Mouse (Mus musculus) forebrain, embryonic 10.5 days (tissue): ENCODE results near the gene Rbm12. TPM values are rescaled to one million over a fixed set of nuclear protein-coding genes. Genes with fewer than 3 reads are reported as not detected.

ENCODE experiments used
- DNase-seq: peaks from one replicate; pipeline ENCODE4 v3.0.0-alpha.2; 2017; ENCODE audit warnings: low spot score; ENCODE audit errors: extremely low spot score
- H3K27ac ChIP-seq: fragments of 300-500 bp; sonication (generic); 2 replicates; pipeline ENCODE4 v1.5.1; 2016; ENCODE audit warnings: mild to moderate bottlenecking
- H3K27me3 ChIP-seq: fragments of 300-500 bp; sonication (generic); 2 replicates; pipeline ENCODE4 v1.6.1; 2016; ENCODE audit warnings: mild to moderate bottlenecking; ENCODE audit not compliant: poor library complexity, severe bottlenecking
- H3K36me3 ChIP-seq: fragments of 300-500 bp; sonication (generic); replicated peaks from 2 replicates; pipeline ENCODE4 v1.6.1; 2016; ENCODE audit warnings: mild to moderate bottlenecking, moderate library complexity
- H3K4me1 ChIP-seq: fragments of 300-500 bp; sonication (generic); 2 replicates; pipeline ENCODE4 v1.6.1; 2016
- H3K4me3 ChIP-seq: fragments of 300-500 bp; sonication (generic); 2 replicates; pipeline ENCODE4 v1.5.1; 2016; ENCODE audit warnings: mild to moderate bottlenecking, moderate library complexity
- H3K9me3 ChIP-seq: fragments of 300-500 bp; sonication (generic); 2 replicates; pipeline ENCODE4 v1.6.1; 2016; ENCODE audit warnings: mild to moderate bottlenecking, moderate library complexity
- WGBS: fragments of 180-500 bp; shearing (Covaris S2); methylation state at CpG from one replicate; pipeline ENCODE4 v1.1.7; 2016; 5-methylcytosine and 5-hydroxymethylcytosine counted together
- polyA plus RNA-seq: library from polyadenylated mRNA; unstranded; fragments of >200 nt; fragmentation: Nextera tagmentation; extraction: Ambion mirVana; gene quantifications from 2 replicates; pipeline ENCODE4 v1.2.1, GENCODE M21; 2016

Gene Rbm12
- polyA plus RNA-seq: 47.5 and 50.4 TPM in 2 replicates

- under 1% methylated on average over 74 of the region's 74 CpGs for WGBS
- peak within 1 kb of the TSS; percentile 99 for H3K27ac ChIP-seq
- peaks cover 34% of the 10 kb centered on the region for H3K36me3 ChIP-seq
- H3K4me1 ChIP-seq: peaks cover 16% of the 10 kb centered on the region
- H3K27me3 ChIP-seq: no peaks in the 10 kb centered on the region
- peak; percentile 96 for DNase-seq
- peak within 1 kb of the TSS; percentile 98 for H3K4me3 ChIP-seq
- H3K9me3 ChIP-seq: no peaks in the 10 kb centered on the region
Observed at GRCm38 (mm10) chr2:156111358-156112079, at the start of gene Rbm12, which contains the start of gene Cpne1. Rbm12 (minus strand) TSS chr2:156111978. Cpne1 (minus strand) TSS chr2:156111965.

DNA sequence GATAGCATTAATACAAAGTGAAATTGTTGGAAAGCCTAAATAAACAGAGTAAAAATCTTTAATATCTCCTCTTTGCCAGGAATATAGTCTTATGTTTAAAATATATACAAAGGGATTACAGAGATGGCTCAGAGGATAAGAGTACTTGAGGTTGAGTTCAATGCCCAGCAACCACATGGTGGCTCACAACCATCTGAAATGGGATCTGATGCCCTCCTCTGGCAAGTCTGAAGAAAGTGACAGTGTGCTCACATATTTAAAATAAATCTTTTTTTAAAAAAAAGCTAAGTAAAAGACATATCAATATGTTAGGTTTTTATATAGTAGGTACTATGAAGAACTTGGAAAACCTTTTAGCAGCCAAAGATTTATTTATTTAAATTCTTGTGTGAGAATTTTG is 39.8 kb upstream of the Rbm12 start:
- no peak overlapping the region for H3K27ac ChIP-seq
- H3K27me3 ChIP-seq: no peaks in the 10 kb centered on the region
- no peak overlapping the region for H3K4me3 ChIP-seq
- no peaks in the 10 kb centered on the region for H3K4me1 ChIP-seq
- H3K36me3 ChIP-seq: peaks cover 100% of the 10 kb centered on the region
- no peaks in the 10 kb centered on the region for H3K9me3 ChIP-seq
- no peak for DNase-seq

DNA sequence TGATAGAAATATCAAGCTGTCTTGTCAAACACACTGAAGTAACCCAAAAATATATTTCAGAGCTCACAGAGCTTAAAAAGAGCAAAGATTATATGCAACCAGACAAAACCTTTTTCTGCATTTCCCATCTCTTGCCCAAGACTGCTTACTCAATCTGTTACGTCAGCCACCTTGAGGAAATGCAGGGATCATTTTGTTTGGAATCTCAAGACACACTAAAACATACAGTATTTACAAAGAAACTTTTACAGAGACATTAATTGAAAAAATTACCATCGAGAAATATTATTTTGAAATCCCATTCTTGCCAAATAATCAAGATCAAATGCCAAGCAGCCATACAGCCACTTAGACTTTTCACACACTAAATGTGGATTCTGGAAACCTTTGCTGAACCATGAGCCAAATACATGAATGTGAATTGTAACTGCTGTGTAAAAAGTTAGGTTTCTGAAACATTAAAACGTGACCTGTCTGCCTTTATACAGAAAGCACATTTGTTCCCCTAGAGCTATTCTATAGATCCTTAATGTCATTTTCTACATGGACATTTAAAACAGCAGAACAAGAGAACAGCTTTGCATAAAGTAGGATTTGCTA is 35.6 kb upstream of the Rbm12 start:
- H3K36me3 ChIP-seq: peaks cover 66% of the 10 kb centered on the region

DNA sequence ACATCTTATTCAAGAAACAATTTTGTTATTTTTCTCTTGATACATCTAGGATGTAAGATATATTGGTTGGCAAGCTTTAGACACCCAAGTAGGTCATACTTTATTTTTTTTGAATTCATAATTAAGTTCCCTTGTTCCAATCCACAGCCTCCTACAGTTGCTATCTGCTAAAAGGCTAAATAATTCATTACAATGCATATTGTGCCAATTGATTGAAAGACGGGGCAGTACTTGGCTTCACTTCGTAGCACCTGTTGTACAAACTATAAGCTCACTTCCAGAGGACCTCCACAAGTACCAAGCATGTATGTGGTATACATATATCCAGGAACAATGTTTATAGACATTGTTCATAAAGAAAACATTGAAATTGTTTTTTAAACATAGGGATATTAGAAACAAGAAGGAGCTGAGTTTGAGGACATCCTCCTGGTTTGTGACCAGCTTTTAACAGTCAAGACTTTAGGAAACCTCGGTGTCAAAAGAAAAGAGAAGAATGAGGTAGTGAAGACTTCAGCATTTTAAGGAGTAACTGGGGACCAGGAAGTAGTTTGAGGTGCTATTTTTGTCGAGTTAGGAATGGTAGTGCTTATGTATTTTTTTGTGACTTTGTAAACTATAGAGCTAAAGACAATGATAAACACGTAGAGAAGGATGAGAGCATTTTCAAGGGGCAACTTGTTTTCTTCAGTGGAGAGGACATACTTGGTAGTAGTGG is 34.7 kb upstream of the Rbm12 start:
- H3K4me1 ChIP-seq: peaks cover 27% of the 10 kb centered on the region
- no peaks in the 10 kb centered on the region for H3K9me3 ChIP-seq
- WGBS: 80% methylated on average over 5 of the region's 5 CpGs
- no peak for DNase-seq
- no peak overlapping the region for H3K4me3 ChIP-seq
- peaks cover 64% of the 10 kb centered on the region for H3K36me3 ChIP-seq
- no peak overlapping the region for H3K27ac ChIP-seq
- no peaks in the 10 kb centered on the region for H3K27me3 ChIP-seq

More for the DNA sequence above, 35.6 kb upstream of the Rbm12 start:
- Histone ChIP-seq H3K27ac (no peak overlapping the region), H3K4me1 (peaks cover 27% of the 10 kb centered on the region), H3K9me3 (no peaks in the 10 kb centered on the region), H3K4me3 (no peak overlapping the region), H3K27me3 (no peaks in the 10 kb centered on the region)
- DNase-seq: no peak
- WGBS: 93% methylated on average over 3 of the region's 3 CpGs

GRCm38 (mm10) chr2:156145486-156146130 is 33.8 kb upstream of the Rbm12 start:
- H3K9me3 ChIP-seq: no peaks in the 10 kb centered on the region
- peaks cover 59% of the 10 kb centered on the region for H3K36me3 ChIP-seq
- WGBS: 73% methylated on average over 11 of the region's 11 CpGs

GRCm38 (mm10) chr2:156143953-156144724 is 32.4 kb upstream of the Rbm12 start, which contains the start of the genes Romo1 and Nfs1:
Romo1 (plus strand) TSS chr2:156144039.
Nfs1 (minus strand) TSS chr2:156144186.
- DNase-seq: peak; percentile 98
- H3K4me3 ChIP-seq: peak within 1 kb of the TSS; percentile 84
- no peaks in the 10 kb centered on the region for H3K27me3 ChIP-seq
- under 1% methylated on average over 70 of the region's 70 CpGs for WGBS
- H3K36me3 ChIP-seq: peaks cover 51% of the 10 kb centered on the region
- peak within 1 kb of the TSS; percentile 94 for H3K27ac ChIP-seq
- no peaks in the 10 kb centered on the region for H3K9me3 ChIP-seq
- peaks cover 27% of the 10 kb centered on the region for H3K4me1 ChIP-seq

More at GRCm38 (mm10) chr2:156145486-156146130, 33.8 kb upstream of the Rbm12 start:
- Histone ChIP-seq H3K4me1 (peaks cover 27% of the 10 kb centered on the region), H3K27ac (no peak overlapping the region), H3K4me3 (peak overlapping the region; percentile 84), H3K27me3 (no peaks in the 10 kb centered on the region)
- no peak for DNase-seq

GRCm38 (mm10) chr2:156143367-156143766 is 31.6 kb upstream of the Rbm12 start:
- 5% methylated on average over 16 of the region's 16 CpGs for WGBS
- Histone ChIP-seq H3K27me3 (no peaks in the 10 kb centered on the region), H3K36me3 (peaks cover 51% of the 10 kb centered on the region), H3K9me3 (no peaks in the 10 kb centered on the region), H3K4me3 (peak overlapping the region; percentile 84), H3K4me1 (peaks cover 27% of the 10 kb centered on the region), H3K27ac (peak overlapping the region; percentile 94)
- DNase-seq: peak; percentile 17

DNA sequence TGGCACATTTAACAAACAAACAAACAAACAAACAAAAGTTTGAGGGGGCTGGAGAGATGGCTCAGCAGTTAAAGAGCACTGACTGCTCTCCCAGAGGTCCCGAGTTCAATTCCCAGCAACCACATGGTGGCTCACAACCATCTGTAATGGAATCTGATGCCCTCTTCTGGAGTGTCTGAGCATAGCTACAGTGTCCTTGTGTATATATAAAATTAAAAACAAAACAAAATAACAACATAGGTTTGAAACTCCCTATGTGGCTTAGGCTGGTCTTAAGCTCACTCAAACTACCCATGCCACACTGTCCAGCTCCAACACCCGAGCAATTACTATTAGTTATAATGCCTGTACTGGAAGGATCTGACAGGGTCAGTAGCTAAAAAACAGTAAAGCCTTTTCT is 31.0 kb upstream of the Rbm12 start:
- Histone ChIP-seq H3K9me3 (no peaks in the 10 kb centered on the region), H3K4me3 (peak overlapping the region; percentile 84), H3K27ac (no peak overlapping the region), H3K36me3 (peaks cover 45% of the 10 kb centered on the region), H3K4me1 (peaks cover 27% of the 10 kb centered on the region), H3K27me3 (no peaks in the 10 kb centered on the region)
- WGBS: 82% methylated on average over 2 of the region's 2 CpGs
- no peak for DNase-seq

DNA sequence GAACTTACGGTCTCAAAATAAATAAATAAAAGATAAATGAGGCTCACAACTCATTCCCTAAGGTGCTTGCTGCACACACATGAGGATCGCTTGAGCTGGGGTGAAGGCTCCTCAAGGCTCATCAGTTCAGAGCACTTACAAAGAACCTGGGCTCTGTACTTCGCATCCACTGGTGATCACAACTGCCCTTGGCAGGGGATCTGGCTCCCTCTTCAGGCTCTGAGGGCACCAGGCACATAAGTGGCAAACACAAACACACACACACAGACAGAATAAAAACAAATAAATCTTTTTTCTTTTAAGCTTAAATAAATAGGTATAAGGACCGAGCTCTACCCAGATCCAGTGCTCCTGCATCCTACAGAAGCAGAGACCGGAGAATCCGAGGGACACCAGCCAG is 23.9 kb upstream of the Rbm12 start:
- Histone ChIP-seq H3K4me1 (no peaks in the 10 kb centered on the region), H3K27me3 (no peaks in the 10 kb centered on the region), H3K4me3 (no peak overlapping the region), H3K9me3 (no peaks in the 10 kb centered on the region), H3K36me3 (peaks cover 48% of the 10 kb centered on the region), H3K27ac (no peak overlapping the region)
- DNase-seq: no peak
- WGBS: 86% methylated on average over 6 of the region's 6 CpGs

DNA sequence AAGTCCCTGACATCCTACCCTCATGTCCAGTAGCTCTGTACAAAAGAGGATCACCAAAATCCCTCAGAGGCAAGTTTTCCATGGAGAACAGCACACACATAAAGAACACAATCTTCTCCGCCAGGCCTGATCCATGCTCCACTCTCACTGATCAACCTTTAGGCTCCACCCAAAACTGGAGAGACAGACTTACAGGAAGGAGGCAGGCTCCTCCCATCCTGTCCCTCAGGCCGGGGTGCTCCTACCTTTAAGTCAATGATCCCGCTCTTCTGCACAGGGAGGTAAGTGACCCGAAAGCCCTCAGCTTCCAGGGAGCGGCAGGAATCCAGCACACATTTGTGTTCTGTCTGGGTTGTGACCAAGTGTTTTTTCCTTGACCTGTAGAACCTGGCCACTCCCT is 22.4 kb upstream of the Rbm12 start:
- Histone ChIP-seq H3K27ac (no peak overlapping the region), H3K9me3 (no peaks in the 10 kb centered on the region), H3K27me3 (no peaks in the 10 kb centered on the region), H3K4me1 (no peaks in the 10 kb centered on the region), H3K36me3 (peaks cover 46% of the 10 kb centered on the region), H3K4me3 (no peak overlapping the region)
- 92% methylated on average over 5 of the region's 5 CpGs for WGBS
- DNase-seq: no peak

DNA sequence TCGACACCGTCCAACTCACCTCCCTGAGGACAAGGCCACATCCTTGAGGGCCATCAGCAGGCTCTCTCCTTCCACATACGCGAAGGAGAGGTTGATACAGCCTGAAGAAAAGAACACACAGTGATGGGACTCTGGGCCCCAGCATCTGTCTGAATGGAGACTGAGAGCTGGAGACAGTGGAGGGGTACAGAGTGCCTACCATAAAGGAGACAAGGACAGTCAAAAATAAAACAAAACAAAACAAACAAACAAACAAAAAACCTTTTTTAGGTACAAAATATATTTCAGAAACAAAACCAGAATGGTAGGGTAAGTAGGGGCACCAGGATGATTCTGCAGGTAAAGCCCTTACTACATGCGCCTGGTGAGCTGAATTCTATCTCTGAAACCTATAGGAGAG is 15.2 kb upstream of the Rbm12 start, which contains the start of gene Gm28036:
Gene Gm28036 (minus strand): TSS at position 101 of the 400 bp plus-strand sequence.
- Histone ChIP-seq H3K27ac (no peak within 1 kb of the TSS), H3K27me3 (no peaks in the 10 kb centered on the region), H3K9me3 (no peaks in the 10 kb centered on the region), H3K4me1 (no peaks in the 10 kb centered on the region), H3K36me3 (peaks cover 62% of the 10 kb centered on the region), H3K4me3 (no peak within 1 kb of the TSS)
- DNase-seq: no peak
- 94% methylated on average over 5 of the region's 5 CpGs for WGBS

DNA sequence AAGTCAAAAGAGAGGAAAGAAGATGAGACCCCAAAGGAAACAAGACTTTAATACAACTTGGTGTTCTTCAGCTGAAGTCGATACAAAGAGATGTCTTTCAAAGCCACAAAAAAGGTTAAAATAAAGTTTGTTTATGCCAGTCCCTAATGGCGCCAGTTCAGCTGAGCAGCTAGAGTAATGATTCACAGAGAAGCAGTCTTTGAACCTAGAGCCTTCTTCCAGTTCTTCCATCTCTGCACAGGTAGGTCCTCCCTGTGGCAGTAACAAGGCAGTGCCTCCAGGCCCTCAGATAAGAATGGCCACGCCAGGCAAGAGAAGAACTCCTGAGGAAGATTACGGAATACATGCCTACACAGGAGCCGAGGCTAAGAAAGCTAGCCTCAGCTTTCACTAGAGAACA is 12.0 kb upstream of the Rbm12 start:
- DNase-seq: no peak
- Histone ChIP-seq H3K27ac (no peak overlapping the region), H3K9me3 (no peaks in the 10 kb centered on the region; the same call in 1 of the 2 replicates), H3K36me3 (peaks cover 45% of the 10 kb centered on the region), H3K4me1 (no peaks in the 10 kb centered on the region), H3K27me3 (no peaks in the 10 kb centered on the region), H3K4me3 (no peak overlapping the region)
- WGBS: 94% methylated on average over 5 of the region's 5 CpGs
